ENCODE assay signal across 8 mouse cellular contexts in genomic region chr3:107459773-107460431, GRCm38 (mm10). TPM values are rescaled to one million over a fixed set of nuclear protein-coding genes. Genes with fewer than 3 reads are reported as not detected.
A peak's percentile ranks its signal among the peaks of the same experiment; 100 is the strongest.
DNase-seq lines count a peak whose midpoint lies in the region; ATAC-seq and TF ChIP-seq lines count a peak whose summit lies in the region.

No protein-coding gene starts in this region.

- no peak for TF ChIP-seq CTCF in cerebellum, adult 2 months (IDR thresholded peaks at IDR 0.05; ENCODE audit: borderline replicate concordance, insufficient read depth, low read depth, low read length)

- peaks cover 23% of the 10 kb centered on the region for H3K4me1 ChIP-seq in lung, embryonic 16.5 days (replicated peaks; ENCODE audit: control insufficient read depth, insufficient read depth, low read length)
- H3K4me1 ChIP-seq in cerebellum, adult 2 months (ENCODE audit: control insufficient read depth, insufficient read depth, low read length) = peaks cover 5% of the 10 kb centered on the region; the same call in 1 of the 2 replicates
- peaks cover 13% of the 10 kb centered on the region for H3K4me1 ChIP-seq in forebrain, embryonic 14.5 days (ENCODE audit: control insufficient read depth, insufficient read depth, low read length)
- H3K4me1 ChIP-seq in limb, embryonic 15.5 days = peaks cover 25% of the 10 kb centered on the region
- peaks cover 14% of the 10 kb centered on the region; the same call in 1 of the 2 replicates for H3K4me1 ChIP-seq in stomach, embryonic 14.5 days (ENCODE audit: control insufficient read depth, insufficient read depth, low read length)

- whole genome bisulfite sequencing in lung, embryonic 16.5 days = under 1% methylated on average over 41 of the region's 69 CpGs
- 1% methylated on average over 68 of the region's 69 CpGs for WGBS in cerebellum, adult 2 months
- under 1% methylated on average over 63 of the region's 69 CpGs for WGBS in forebrain, embryonic 14.5 days
- WGBS in limb, embryonic 15.5 days = under 1% methylated on average over 58 of the region's 69 CpGs
- WGBS in stomach, embryonic 14.5 days = under 1% methylated on average over 39 of the region's 69 CpGs

- H3K4me3 ChIP-seq in lung, embryonic 16.5 days (ENCODE audit: low read length) = peak overlapping the region; percentile 52
- H3K4me3 ChIP-seq in cerebellum, adult 2 months (replicated peaks; ENCODE audit: insufficient read depth, low read depth, low read length) = peak overlapping the region; percentile 78
- H3K4me3 ChIP-seq in forebrain, embryonic 14.5 days (ENCODE audit: low read depth, low read length) = peak overlapping the region; percentile 54
- H3K4me3 ChIP-seq in limb, embryonic 15.5 days = peak overlapping the region; percentile 51
- H3K4me3 ChIP-seq in stomach, embryonic 14.5 days (ENCODE audit: low read depth, low read length) = peak overlapping the region; percentile 42

- DNase-seq in lung, adult 18-20 months = no peak
- peak; percentile 68 for DNase-seq in cerebellum, adult 2 months
- DNase-seq in forebrain, embryonic 14.5 days (ENCODE audit: low spot score) = peak; percentile 45
- DNase-seq in spleen, adult 18-20 months = no peak
- DNase-seq in lung, postnatal 14 days = no peak

- H3K27me3 ChIP-seq in lung, embryonic 16.5 days (ENCODE audit: control insufficient read depth, insufficient read depth, low read depth, low read length) = peaks cover 87% of the 10 kb centered on the region
- no peaks in the 10 kb centered on the region for H3K27me3 ChIP-seq in cerebellum, adult 2 months (ENCODE audit: control insufficient read depth, insufficient read depth, low read length)
- peaks cover 68% of the 10 kb centered on the region for H3K27me3 ChIP-seq in forebrain, embryonic 14.5 days (replicated peaks; ENCODE audit: control insufficient read depth, insufficient read depth, low read length)
- H3K27me3 ChIP-seq in limb, embryonic 15.5 days = peaks cover 88% of the 10 kb centered on the region
- H3K27me3 ChIP-seq in stomach, embryonic 14.5 days (ENCODE audit: control insufficient read depth, insufficient read depth, low read length) = peaks cover 65% of the 10 kb centered on the region

- no peaks in the 10 kb centered on the region for H3K9me3 ChIP-seq in lung, embryonic 16.5 days (ENCODE audit: control insufficient read depth, low read length)
- no peaks in the 10 kb centered on the region for H3K9me3 ChIP-seq in forebrain, embryonic 14.5 days (replicated peaks; ENCODE audit: control insufficient read depth, low read length)
- no peaks in the 10 kb centered on the region for H3K9me3 ChIP-seq in limb, embryonic 15.5 days
- no peaks in the 10 kb centered on the region for H3K9me3 ChIP-seq in stomach, embryonic 14.5 days (ENCODE audit: control insufficient read depth, low read depth, low read length)

- no peak overlapping the region for H3K27ac ChIP-seq in lung, embryonic 16.5 days (ENCODE audit: low read length)
- H3K27ac ChIP-seq in cerebellum, adult 2 months (ENCODE audit: insufficient read depth, low read length) = peak overlapping the region; percentile 82
- H3K27ac ChIP-seq in forebrain, embryonic 14.5 days (ENCODE audit: low read depth, low read length) = no peak overlapping the region
- H3K27ac ChIP-seq in limb, embryonic 15.5 days = no peak overlapping the region
- H3K27ac ChIP-seq in stomach, embryonic 14.5 days (ENCODE audit: low read length) = no peak overlapping the region

- no peaks in the 10 kb centered on the region for H3K36me3 ChIP-seq in lung, embryonic 16.5 days (ENCODE audit: control insufficient read depth, insufficient read depth, low read length)
- H3K36me3 ChIP-seq in forebrain, embryonic 14.5 days (ENCODE audit: control insufficient read depth, insufficient read depth, low read length) = no peaks in the 10 kb centered on the region
- H3K36me3 ChIP-seq in limb, embryonic 15.5 days = no peaks in the 10 kb centered on the region
- H3K36me3 ChIP-seq in stomach, embryonic 14.5 days (ENCODE audit: control insufficient read depth, insufficient read depth, low read length) = no peaks in the 10 kb centered on the region

- ATAC-seq in lung, embryonic 16.5 days (ENCODE audit: low read depth) = peak; percentile 19; the same call in 1 of the 2 replicates
- peak; percentile 60 for ATAC-seq in forebrain, embryonic 14.5 days
- ATAC-seq in limb, embryonic 15.5 days (ENCODE audit: insufficient number of reproducible peaks, low FRiP score, low TSS enrichment, low read depth) = no peak
- ATAC-seq in stomach, embryonic 14.5 days (ENCODE audit: insufficient number of reproducible peaks, insufficient read depth, low FRiP score, low read depth) = peak; percentile 51

- H3K4me2 ChIP-seq in lung, embryonic 16.5 days (ENCODE audit: low read depth, low read length) = peak overlapping the region; percentile 83
- H3K4me2 ChIP-seq in forebrain, embryonic 14.5 days (ENCODE audit: low read length) = peak overlapping the region; percentile 98
- H3K4me2 ChIP-seq in limb, embryonic 15.5 days = peak overlapping the region; percentile 99
- peak overlapping the region; percentile 76 for H3K4me2 ChIP-seq in stomach, embryonic 14.5 days (replicated peaks; ENCODE audit: low read depth, low read length)

- peak overlapping the region; percentile 20; the same call in 1 of the 2 replicates for H3K9ac ChIP-seq in lung, embryonic 16.5 days (ENCODE audit: low read length)
- peak overlapping the region; percentile 59 for H3K9ac ChIP-seq in forebrain, embryonic 14.5 days (ENCODE audit: low read length)
- H3K9ac ChIP-seq in limb, embryonic 15.5 days = 0 out of 2 replicates have a peak overlapping the region, but pooled peaks have one; percentile 14
- no peak overlapping the region for H3K9ac ChIP-seq in stomach, embryonic 14.5 days (replicated peaks; ENCODE audit: low read depth, low read length)

- peak; percentile 39 for TF ChIP-seq POLR2A in cerebellum, adult 2 months (IDR thresholded peaks at IDR 0.05; ENCODE audit: borderline replicate concordance, insufficient read depth, low read length)

RNA-seq across cellular contexts. Expression of gene Kcnc4, which starts 0.6 kb away (rescaled TPM):
- polyA plus RNA-seq in lung, embryonic 16.5 days (2015; fragmentation: Nextera tagmentation; extraction: Ambion mirVana) = 0.05 and 0.08 TPM in 2 replicates
- polyA plus RNA-seq in cerebellum, adult 2 months (2012; rRNA removed) = 59.7 and 62.3 TPM in 2 replicates
- polyA plus RNA-seq in forebrain, embryonic 14.5 days (2014; fragmentation: Nextera tagmentation; extraction: Ambion mirVana) = 1.4 and 1.8 TPM in 2 replicates
- 0.54 and 0.61 TPM in 2 replicates for polyA plus RNA-seq in limb, embryonic 15.5 days (2015; fragmentation: Nextera tagmentation; extraction: Ambion mirVana)
- 0.11 TPM in 1 of 2 replicates, not detected in the other for polyA plus RNA-seq in stomach, embryonic 14.5 days (2014; fragmentation: Nextera tagmentation; extraction: Ambion mirVana)

RNA-seq across cellular contexts. Expression of gene Slc6a17, which starts 57.9 kb away (rescaled TPM):
- polyA plus RNA-seq in lung, embryonic 16.5 days (2015; fragmentation: Nextera tagmentation; extraction: Ambion mirVana) = 1.3 and 1.8 TPM in 2 replicates
- polyA plus RNA-seq in cerebellum, adult 2 months (2012; rRNA removed) = 158 and 176 TPM in 2 replicates
- 12.8 and 15.4 TPM in 2 replicates for polyA plus RNA-seq in forebrain, embryonic 14.5 days (2014; fragmentation: Nextera tagmentation; extraction: Ambion mirVana)
- polyA plus RNA-seq in limb, embryonic 15.5 days (2015; fragmentation: Nextera tagmentation; extraction: Ambion mirVana) = 6.5 TPM in 2 replicates
- polyA plus RNA-seq in stomach, embryonic 14.5 days (2014; fragmentation: Nextera tagmentation; extraction: Ambion mirVana) = 2.2 TPM in 2 replicates

Comparison
In these comparisons a context has a peak if more than half of its experiments do, and no peak if none do; other contexts are left out.
1. DNase-seq: peak in cerebellum, adult 2 months (2 of 2) and forebrain, embryonic 14.5 days (single experiment); none in lung, adult 18-20 months (0 of 2), spleen, adult 18-20 months (0 of 2) and lung, postnatal 14 days (single experiment).
2. RNA of gene Kcnc4, which starts 0.6 kb away (polyA plus RNA-seq): 59.7 to 62.3 TPM in cerebellum, adult 2 months; 1.4 to 1.8 TPM in forebrain, embryonic 14.5 days, 0.54 to 0.61 TPM in limb, embryonic 15.5 days, 0.05 to 0.08 TPM in lung, embryonic 16.5 days and 0.11 TPM in stomach, embryonic 14.5 days; every median in the first group is over 10 times any median in the second.
3. Peak in every context shown above with its lines, with median percentiles within 50 percentile points of each other: H3K4me2 ChIP-seq and H3K4me3 ChIP-seq.